Mouse (Mus musculus) forebrain, embryonic 10.5 days (tissue): ENCODE data around the gene Epn3. TPM values are rescaled to one million over a fixed set of nuclear protein-coding genes. Genes with fewer than 3 reads are reported as not detected.

Experiments used
- DNase-seq: peaks from one replicate; pipeline ENCODE4 v3.0.0-alpha.2; 2017; ENCODE audit warnings: low spot score; ENCODE audit errors: extremely low spot score
- H3K27ac ChIP-seq: fragments of 300-500 bp; sonication (generic); 2 replicates; pipeline ENCODE4 v1.5.1; 2016; ENCODE audit warnings: mild to moderate bottlenecking
- H3K27me3 ChIP-seq: fragments of 300-500 bp; sonication (generic); 2 replicates; pipeline ENCODE4 v1.6.1; 2016; ENCODE audit warnings: mild to moderate bottlenecking; ENCODE audit not compliant: poor library complexity, severe bottlenecking
- H3K36me3 ChIP-seq: fragments of 300-500 bp; sonication (generic); replicated peaks from 2 replicates; pipeline ENCODE4 v1.6.1; 2016; ENCODE audit warnings: mild to moderate bottlenecking, moderate library complexity
- H3K4me1 ChIP-seq: fragments of 300-500 bp; sonication (generic); 2 replicates; pipeline ENCODE4 v1.6.1; 2016
- H3K4me3 ChIP-seq: fragments of 300-500 bp; sonication (generic); 2 replicates; pipeline ENCODE4 v1.5.1; 2016; ENCODE audit warnings: mild to moderate bottlenecking, moderate library complexity
- H3K9me3 ChIP-seq: fragments of 300-500 bp; sonication (generic); 2 replicates; pipeline ENCODE4 v1.6.1; 2016; ENCODE audit warnings: mild to moderate bottlenecking, moderate library complexity
- WGBS: fragments of 180-500 bp; shearing (Covaris S2); methylation state at CpG from one replicate; pipeline ENCODE4 v1.1.7; 2016; 5-methylcytosine and 5-hydroxymethylcytosine counted together
- polyA plus RNA-seq: library from polyadenylated mRNA; unstranded; fragments of >200 nt; fragmentation: Nextera tagmentation; extraction: Ambion mirVana; gene quantifications from 2 replicates; pipeline ENCODE4 v1.2.1, GENCODE M21; 2016

Gene Epn3
- polyA plus RNA-seq: 1.6 and 2.0 TPM in 2 replicates

DNA sequence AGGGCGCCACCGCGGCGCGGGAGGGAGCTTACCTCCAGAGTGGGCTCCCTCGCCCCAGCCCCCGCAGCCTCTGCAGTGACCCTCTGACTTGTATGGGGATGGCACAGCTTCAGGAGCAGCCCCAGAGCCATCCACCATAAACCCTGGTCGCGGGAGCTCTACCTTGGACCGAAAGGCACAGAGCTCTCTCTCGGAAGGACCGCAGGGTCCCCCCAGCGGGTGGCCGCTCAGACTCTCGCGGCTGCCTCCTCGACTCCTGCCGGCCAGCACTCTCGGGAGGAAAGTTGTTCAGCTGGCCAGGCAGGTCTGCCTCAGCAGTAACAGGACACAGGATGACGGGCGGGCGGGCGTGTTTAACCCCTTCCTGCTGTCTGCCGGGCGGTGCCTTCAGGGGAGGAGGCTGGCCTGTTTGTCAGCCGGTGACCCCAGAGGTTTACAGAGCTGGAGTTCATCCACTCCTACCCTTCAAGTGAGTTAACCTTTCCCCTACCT lies at the start of gene Epn3:
Gene Epn3, minus strand, starts transcription at position 314 of the 492 bp plus-strand sequence.
- peak within 1 kb of the TSS; percentile 64 for H3K27ac ChIP-seq
- H3K27me3 ChIP-seq: peaks cover 68% of the 10 kb centered on the region
- no peaks in the 10 kb centered on the region for H3K9me3 ChIP-seq
- H3K4me1 ChIP-seq: peaks cover 46% of the 10 kb centered on the region
- WGBS: under 1% methylated on average over 26 of the region's 26 CpGs
- peak within 1 kb of the TSS; percentile 49 for H3K4me3 ChIP-seq
- DNase-seq: peak; percentile 45
- no peaks in the 10 kb centered on the region for H3K36me3 ChIP-seq

DNA sequence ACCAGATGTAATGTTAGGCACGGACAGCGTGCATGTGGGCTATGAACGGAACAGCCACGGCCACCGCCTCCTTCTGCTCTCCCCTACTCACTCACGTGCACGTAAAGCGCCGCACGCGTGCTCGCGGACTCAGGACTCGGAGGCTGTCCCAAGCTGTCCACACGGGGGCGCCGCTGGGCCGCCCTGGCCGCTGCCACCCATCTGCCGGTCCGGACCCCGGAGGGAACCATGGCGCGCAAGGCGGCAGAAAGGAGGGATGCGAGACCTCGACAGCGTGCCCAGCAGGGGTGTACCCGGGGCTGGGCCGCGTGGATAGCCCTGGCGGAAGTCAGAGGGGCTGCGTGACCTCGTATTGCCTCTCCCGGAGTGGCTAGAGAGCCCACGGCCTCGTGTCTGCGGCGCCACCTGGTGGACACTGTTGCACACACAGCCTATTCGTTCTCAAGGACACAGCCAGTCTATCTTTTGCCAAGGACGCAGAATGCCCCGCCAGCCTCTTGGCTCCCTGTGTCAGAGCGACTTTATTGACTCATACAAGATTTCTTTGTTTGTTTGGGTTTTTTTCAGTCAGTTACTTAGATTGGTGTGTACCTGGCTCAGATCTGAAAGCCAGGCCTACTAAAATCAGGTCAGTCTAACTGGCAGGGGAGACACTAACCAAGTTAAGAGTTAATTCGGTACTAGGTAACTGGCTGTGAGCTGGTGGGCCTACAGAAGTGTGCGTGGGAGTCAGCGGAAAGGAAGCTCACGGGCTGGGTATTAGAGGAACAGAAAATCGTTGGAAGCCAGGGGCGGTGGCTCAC lies 49.3 kb upstream of the Epn3 start, which contains the start of gene Rsad1:
Gene Rsad1, minus strand, starts transcription at position 368 of the 803 bp plus-strand sequence.
- H3K9me3 ChIP-seq: no peaks in the 10 kb centered on the region; the same call in 1 of the 2 replicates
- no peaks in the 10 kb centered on the region; the same call in 1 of the 2 replicates for H3K27me3 ChIP-seq
- peak within 1 kb of the TSS; percentile 74 for H3K4me3 ChIP-seq
- H3K36me3 ChIP-seq: peaks cover 2% of the 10 kb centered on the region; the same call in 1 of the 2 replicates
- peak within 1 kb of the TSS; percentile 94 for H3K27ac ChIP-seq
- H3K4me1 ChIP-seq: peaks cover 25% of the 10 kb centered on the region
- peak; percentile 93 for DNase-seq
- 5% methylated on average over 49 of the region's 49 CpGs for WGBS

GRCm38 (mm10) chr11:94548041-94548784 lies 48.4 kb upstream of the Epn3 start:
- no peaks in the 10 kb centered on the region; the same call in 1 of the 2 replicates for H3K9me3 ChIP-seq
- DNase-seq: peak; percentile 34
- peak overlapping the region; percentile 94 for H3K27ac ChIP-seq
- peaks cover 5% of the 10 kb centered on the region for H3K36me3 ChIP-seq
- H3K4me3 ChIP-seq: peak overlapping the region; percentile 74
- H3K4me1 ChIP-seq: peaks cover 28% of the 10 kb centered on the region
- whole genome bisulfite sequencing: 16% methylated on average over 24 of the region's 24 CpGs
- H3K27me3 ChIP-seq: no peaks in the 10 kb centered on the region; the same call in 1 of the 2 replicates

- Histone ChIP-seq H3K4me3 (no peak overlapping the region), H3K4me1 (peaks cover 28% of the 10 kb centered on the region), H3K9me3 (no peaks in the 10 kb centered on the region; the same call in 1 of the 2 replicates), H3K27me3 (no peaks in the 10 kb centered on the region; the same call in 1 of the 2 replicates), H3K27ac (no peak overlapping the region), H3K36me3 (peaks cover 13% of the 10 kb centered on the region)
- 92% methylated on average over 6 of the region's 6 CpGs for WGBS
- DNase-seq: no peak
Observed at GRCm38 (mm10) chr11:94547271-94547670, 47.5 kb upstream of the Epn3 start.

DNA sequence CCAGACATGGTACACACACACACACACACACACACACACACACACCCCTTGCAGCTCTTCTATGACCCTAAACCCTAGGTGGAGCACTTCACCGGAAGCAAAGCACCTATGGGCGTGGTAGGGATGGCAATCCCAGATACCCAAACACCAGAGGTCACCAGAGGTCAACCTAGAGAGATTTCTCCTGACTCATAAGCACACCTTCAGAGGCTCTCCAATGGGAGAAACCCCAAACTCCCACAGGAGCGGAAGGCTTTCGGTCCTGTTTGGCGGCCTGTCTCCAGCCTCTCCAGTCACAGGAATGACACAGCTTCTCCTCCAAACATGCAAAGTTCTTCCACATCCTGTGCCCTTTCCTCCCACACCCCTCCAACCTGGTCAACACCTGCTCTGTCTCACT lies 46.6 kb upstream of the Epn3 start:
- Histone ChIP-seq H3K9me3 (no peaks in the 10 kb centered on the region; the same call in 1 of the 2 replicates), H3K27me3 (no peaks in the 10 kb centered on the region; the same call in 1 of the 2 replicates), H3K27ac (no peak overlapping the region), H3K4me3 (no peak overlapping the region), H3K4me1 (peaks cover 28% of the 10 kb centered on the region), H3K36me3 (peaks cover 14% of the 10 kb centered on the region)
- no peak for DNase-seq
- 94% methylated on average over 5 of the region's 5 CpGs for WGBS

DNA sequence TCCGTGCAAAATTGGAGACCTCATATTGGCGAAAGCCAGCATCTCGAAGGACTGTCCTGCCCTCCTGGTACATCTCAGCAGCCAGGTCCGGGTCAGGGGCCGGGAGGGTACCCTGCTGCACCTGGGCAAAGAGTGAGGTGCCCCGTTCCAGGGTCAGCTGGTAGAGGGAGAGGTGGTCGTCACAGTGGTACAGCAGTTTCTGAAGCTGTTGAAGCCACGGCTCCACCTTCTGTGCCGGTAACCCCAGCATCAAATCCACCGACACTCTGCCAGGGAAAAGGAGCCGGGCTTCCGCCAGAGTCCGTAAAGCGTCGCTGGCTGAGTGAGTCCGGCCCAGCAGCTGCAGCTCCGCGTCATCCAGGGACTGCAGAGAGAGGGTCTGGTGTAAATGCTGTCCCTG lies 44.6 kb upstream of the Epn3 start:
- peaks cover 14% of the 10 kb centered on the region for H3K36me3 ChIP-seq
- no peak overlapping the region for H3K27ac ChIP-seq
- H3K27me3 ChIP-seq: no peaks in the 10 kb centered on the region; the same call in 1 of the 2 replicates
- H3K4me3 ChIP-seq: peak overlapping the region; percentile 23; the same call in 1 of the 2 replicates
- H3K9me3 ChIP-seq: no peaks in the 10 kb centered on the region
- no peak for DNase-seq
- H3K4me1 ChIP-seq: peaks cover 27% of the 10 kb centered on the region
- 53% methylated on average over 18 of the region's 18 CpGs for WGBS

DNA sequence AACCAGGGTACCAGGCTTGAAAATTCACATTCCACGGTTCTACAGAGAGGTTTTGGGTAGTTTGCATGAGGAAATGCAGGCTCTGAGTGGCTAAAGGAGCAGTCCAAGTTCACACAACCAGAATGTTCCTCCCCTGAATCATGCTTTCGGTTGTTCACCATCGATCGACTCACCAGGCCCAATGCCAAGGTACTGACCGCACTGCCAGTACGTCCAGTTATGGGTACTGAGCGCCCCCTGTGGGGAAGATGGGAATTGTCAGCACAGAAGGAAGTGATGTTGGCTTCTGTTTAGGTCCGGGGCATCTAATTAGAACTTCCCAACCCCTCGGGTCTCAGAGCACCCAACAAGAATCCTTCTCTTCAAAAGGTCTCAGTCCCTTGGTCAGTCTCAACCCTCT lies 44.2 kb upstream of the Epn3 start:
- peak overlapping the region; percentile 23; the same call in 1 of the 2 replicates for H3K4me3 ChIP-seq
- peak; percentile 65 for DNase-seq
- no peaks in the 10 kb centered on the region; the same call in 1 of the 2 replicates for H3K27me3 ChIP-seq
- H3K27ac ChIP-seq: no peak overlapping the region
- H3K36me3 ChIP-seq: peaks cover 14% of the 10 kb centered on the region
- WGBS: 45% methylated on average over 9 of the region's 9 CpGs
- H3K4me1 ChIP-seq: peaks cover 22% of the 10 kb centered on the region
- no peaks in the 10 kb centered on the region for H3K9me3 ChIP-seq

DNA sequence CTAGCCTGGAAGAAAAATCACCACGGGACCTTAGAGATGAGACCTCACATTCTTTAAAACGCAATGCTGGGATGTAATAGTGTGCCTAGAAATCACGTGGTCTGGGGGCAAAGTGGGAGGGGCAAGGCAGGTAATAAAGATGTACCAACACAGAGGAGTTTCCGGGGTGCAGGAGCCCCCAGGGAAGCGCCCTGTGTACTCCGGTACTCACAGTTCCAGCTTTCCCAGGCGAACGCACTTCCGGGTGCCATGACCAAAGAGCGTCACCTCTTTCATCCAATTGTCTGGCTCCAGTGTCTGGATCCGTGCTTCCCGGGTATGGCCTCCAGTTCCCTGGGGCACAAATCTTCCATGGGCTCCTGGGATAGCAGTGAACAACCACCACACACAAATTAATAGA lies 43.6 kb upstream of the Epn3 start:
- no peak overlapping the region for H3K27ac ChIP-seq
- H3K27me3 ChIP-seq: no peaks in the 10 kb centered on the region; the same call in 1 of the 2 replicates
- no peaks in the 10 kb centered on the region for H3K9me3 ChIP-seq
- H3K4me1 ChIP-seq: peaks cover 17% of the 10 kb centered on the region
- no peak for DNase-seq
- H3K36me3 ChIP-seq: peaks cover 14% of the 10 kb centered on the region
- no peak overlapping the region for H3K4me3 ChIP-seq
- 86% methylated on average over 12 of the region's 12 CpGs for WGBS

DNA sequence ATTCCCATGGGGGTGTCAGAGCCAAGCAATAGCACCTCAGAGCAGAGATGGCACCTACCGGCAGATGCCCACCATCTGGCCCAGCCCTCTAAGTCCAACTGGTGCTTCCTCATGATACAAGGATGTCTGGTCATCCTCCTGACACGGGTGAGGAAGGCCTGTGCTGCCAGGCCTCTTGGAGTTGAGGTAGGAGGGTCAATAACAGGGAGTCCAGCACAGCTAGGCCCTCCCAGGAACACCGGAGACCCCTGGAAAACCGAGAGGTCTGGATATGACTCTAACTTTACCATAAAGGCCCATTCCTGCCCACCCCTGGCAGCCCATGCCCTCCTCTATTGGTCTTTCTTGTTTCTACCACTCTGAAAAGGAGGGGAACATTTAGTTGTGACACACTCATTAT lies 42.6 kb upstream of the Epn3 start:
- Histone ChIP-seq H3K27ac (no peak overlapping the region), H3K27me3 (no peaks in the 10 kb centered on the region), H3K4me1 (peaks cover 12% of the 10 kb centered on the region), H3K36me3 (peaks cover 14% of the 10 kb centered on the region), H3K9me3 (no peaks in the 10 kb centered on the region), H3K4me3 (no peak overlapping the region)
- no peak for DNase-seq
- 86% methylated on average over 4 of the region's 4 CpGs for WGBS

GRCm38 (mm10) chr11:94539761-94540160 lies 40.0 kb upstream of the Epn3 start:
- Histone ChIP-seq H3K9me3 (no peaks in the 10 kb centered on the region), H3K27me3 (no peaks in the 10 kb centered on the region), H3K27ac (no peak overlapping the region), H3K4me3 (no peak overlapping the region), H3K4me1 (peaks cover 10% of the 10 kb centered on the region), H3K36me3 (peaks cover 14% of the 10 kb centered on the region)
- WGBS: 86% methylated on average over 7 of the region's 7 CpGs
- no peak for DNase-seq

GRCm38 (mm10) chr11:94538733-94539292 lies 39.0 kb upstream of the Epn3 start:
- H3K9me3 ChIP-seq: no peaks in the 10 kb centered on the region
- no peak overlapping the region for H3K27ac ChIP-seq
- H3K36me3 ChIP-seq: peaks cover 14% of the 10 kb centered on the region
- no peak for DNase-seq
- no peak overlapping the region for H3K4me3 ChIP-seq
- WGBS: 67% methylated on average over 8 of the region's 8 CpGs
- no peaks in the 10 kb centered on the region for H3K27me3 ChIP-seq
- H3K4me1 ChIP-seq: 0 out of 2 replicates have a peak, but pooled peaks cover under 1% of the 10 kb centered on the region

DNA sequence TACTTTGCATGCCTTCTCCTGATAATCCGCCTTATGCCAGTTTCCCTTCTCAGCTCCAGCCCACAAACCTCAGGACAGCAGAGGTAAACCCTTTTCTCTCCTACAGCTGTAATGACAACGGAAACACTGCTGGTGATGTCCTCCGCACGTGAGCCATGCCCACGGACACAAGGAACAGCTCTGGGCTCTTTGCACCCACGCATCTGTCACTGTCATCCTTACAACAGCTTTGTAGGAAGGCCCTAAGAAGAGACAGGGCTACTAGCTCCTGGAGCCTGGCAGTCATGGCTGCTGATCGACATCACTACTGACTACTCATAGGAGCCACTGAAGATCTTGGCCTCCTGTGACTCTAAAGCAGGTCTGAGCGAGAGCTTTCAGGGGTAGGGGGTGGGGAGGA lies 33.4 kb upstream of the Epn3 start:
- Histone ChIP-seq H3K36me3 (no peaks in the 10 kb centered on the region), H3K4me3 (no peak overlapping the region), H3K27me3 (no peaks in the 10 kb centered on the region), H3K9me3 (no peaks in the 10 kb centered on the region), H3K27ac (no peak overlapping the region), H3K4me1 (no peaks in the 10 kb centered on the region)
- DNase-seq: no peak
- 85% methylated on average over 8 of the region's 8 CpGs for WGBS
